In genomic region chr19:37072871-37073629, GRCm38 (mm10) we compare ENCODE assay signal across 19 mouse cellular contexts.
DNase-seq lines count a peak whose midpoint lies in the region; ATAC-seq and TF ChIP-seq lines count a peak whose summit lies in the region.
"Had no signal": no experiment of that assay in that cellular context is flagged by ENCODE, and none has a peak within 500 bp of the region (broad histone marks: within the 10 kb centered on the region; RNA-seq: fewer than 3 reads in every experiment).

No protein-coding gene starts in this region.

- H3K27ac ChIP-seq in layer of hippocampus, adult 2 months: peak overlapping the region; percentile 83
- H3K27ac ChIP-seq in kidney, embryonic 16.5 days (ENCODE audit: low read length): no peak overlapping the region
- H3K27ac ChIP-seq: forebrain, embryonic 15.5 days; intestine, embryonic 15.5 days; midbrain, embryonic 10.5 days had no signal

- no peak overlapping the region for H3K9ac ChIP-seq in kidney, embryonic 16.5 days (replicated peaks; ENCODE audit: low read length)
- H3K9ac ChIP-seq: forebrain, embryonic 15.5 days; heart, embryonic 15.5 days; intestine, embryonic 15.5 days had no signal

- no peaks in the 10 kb centered on the region for H3K27me3 ChIP-seq in kidney, embryonic 16.5 days (ENCODE audit: insufficient read depth, low read length)
- H3K27me3 ChIP-seq: forebrain, embryonic 15.5 days; heart, embryonic 15.5 days; intestine, embryonic 15.5 days had no signal

- no peaks in the 10 kb centered on the region for H3K4me1 ChIP-seq in kidney, embryonic 16.5 days (ENCODE audit: insufficient read depth, low read length)
- H3K4me1 ChIP-seq: intestine, embryonic 15.5 days had no signal

- WGBS in kidney, embryonic 16.5 days: 70% methylated on average over 5 of the region's 5 CpGs

- no peak for TF ChIP-seq CTCF in layer of hippocampus, adult 2 months (conservative IDR thresholded peaks at IDR 0.05)

- H3K4me2 ChIP-seq in kidney, embryonic 16.5 days (replicated peaks; ENCODE audit: low read depth, low read length): no peak overlapping the region
- H3K4me2 ChIP-seq: forebrain, embryonic 15.5 days; heart, embryonic 15.5 days; intestine, embryonic 15.5 days had no signal

- DNase-seq in frontal cortex, postnatal 10 days (ENCODE audit: low spot score in 2 of 2): no peak
- DNase-seq in layer of hippocampus, adult 2 months (ENCODE audit: low spot score in 2 of 2): peak in 1 of 2 experiments; percentile 46
- no peak for DNase-seq in layer of hippocampus, postnatal 36 days
- DNase-seq in right cerebral cortex, adult 2 months (ENCODE audit: low spot score in 2 of 2): peak; percentile 49 to 64
- no peak for DNase-seq in right cerebral cortex, postnatal 14 days
- peak; percentile 64 for DNase-seq in telencephalon, adult 2 months (ENCODE audit: low read depth, low spot score)
- DNase-seq: adrenal gland, adult 2 months; cerebellum, adult 8-10 months; embryo, embryonic 11 days; kidney, postnatal 4 days; lung, postnatal 14 days; retina, postnatal 1 day; thymus, postnatal 4 days had no signal

- H3K36me3 ChIP-seq in kidney, embryonic 16.5 days (ENCODE audit: insufficient read depth, low read length): no peaks in the 10 kb centered on the region
- H3K36me3 ChIP-seq: forebrain, embryonic 15.5 days; heart, embryonic 15.5 days; intestine, embryonic 15.5 days; midbrain, embryonic 10.5 days had no signal

- no peak overlapping the region for H3K4me3 ChIP-seq in layer of hippocampus, adult 2 months
- H3K4me3 ChIP-seq in kidney, embryonic 16.5 days (ENCODE audit: low read length): no peak overlapping the region
- H3K4me3 ChIP-seq: forebrain, embryonic 15.5 days; heart, embryonic 15.5 days; intestine, embryonic 15.5 days; midbrain, embryonic 10.5 days had no signal

- peak; percentile 62 for ATAC-seq in frontal cortex, adult (ENCODE audit: low TSS enrichment)
- no peak for ATAC-seq in kidney, embryonic 16.5 days (ENCODE audit: low FRiP score, low TSS enrichment)
- ATAC-seq: forebrain, embryonic 15.5 days; intestine, embryonic 15.5 days had no signal

- no peaks in the 10 kb centered on the region for H3K9me3 ChIP-seq in kidney, embryonic 16.5 days (ENCODE audit: low read length)
- H3K9me3 ChIP-seq: forebrain, embryonic 15.5 days; heart, embryonic 15.5 days; intestine, embryonic 15.5 days; midbrain, embryonic 10.5 days had no signal

Comparison
In these comparisons a context has a peak if more than half of its experiments do, and no peak if none do; other contexts are left out.
1. DNase-seq: peak in right cerebral cortex, adult 2 months (2 of 2) and telencephalon, adult 2 months (single experiment); none in frontal cortex, postnatal 10 days (0 of 2), layer of hippocampus, postnatal 36 days (0 of 2) and right cerebral cortex, postnatal 14 days (single experiment).